Mouse (Mus musculus) MEL (cell line): ENCODE data around the gene Akt1.

Experiments used
- CTCF ChIP-seq, 3 experiments: IDR thresholded peaks in 2 of 3; conservative IDR thresholded peaks in 1 of 3; 2 replicates each; pipeline ENCODE4 v1.5.1; 2011 to 2012; ENCODE audit warnings: low read length in 3 of 3, low read depth in 2 of 3, mild to moderate bottlenecking in 2 of 3, improper control_type of control experiment in 1 of 3, inconsistent platforms in 1 of 3, mixed read lengths in 1 of 3, moderate library complexity in 1 of 3; ENCODE audit not compliant: control insufficient read depth in 1 of 3, insufficient read depth in 1 of 3, poor library complexity in 1 of 3, severe bottlenecking in 1 of 3
- E2F4 ChIP-seq: IDR thresholded peaks from 2 replicates; pipeline ENCODE4 v1.6.1; 2011; ENCODE audit warnings: low read depth, low read length, improper control_type of control experiment, borderline replicate concordance
- EP300 ChIP-seq, 2 experiments: IDR thresholded peaks; 2 replicates each; pipeline ENCODE4 v1.6.1; 2011; ENCODE audit warnings: improper control_type of control experiment in 2 of 2, low read length in 2 of 2, low read depth in 1 of 2, mild to moderate bottlenecking in 1 of 2
- GATA1 ChIP-seq: IDR thresholded peaks from 2 replicates; pipeline ENCODE4 v1.6.1; 2011; ENCODE audit warnings: low read depth, low read length, improper control_type of control experiment
- MAFK ChIP-seq: IDR thresholded peaks from 2 replicates; pipeline ENCODE4 v1.6.1; 2011; ENCODE audit warnings: low read depth, mild to moderate bottlenecking, low read length, improper control_type of control experiment, borderline replicate concordance
- MAX ChIP-seq: IDR thresholded peaks from 2 replicates; pipeline ENCODE4 v1.6.1; 2011; ENCODE audit warnings: low read length, improper control_type of control experiment
- POLR2A ChIP-seq, 2 experiments: IDR thresholded peaks; 2 replicates each; pipeline ENCODE4 v1.6.1; 2011 to 2012; ENCODE audit warnings: low read length in 2 of 2, mild to moderate bottlenecking in 2 of 2, control low read depth in 1 of 2, improper control_type of control experiment in 1 of 2, low read depth in 1 of 2, moderate library complexity in 1 of 2; ENCODE audit not compliant: control insufficient read depth in 1 of 2, insufficient read depth in 1 of 2, poor library complexity in 1 of 2
- SIN3A ChIP-seq: IDR thresholded peaks from 2 replicates; pipeline ENCODE4 v1.6.1; 2012; ENCODE audit warnings: low read length, improper control_type of control experiment, inconsistent platforms
- ZNF384 ChIP-seq: IDR thresholded peaks from 2 replicates; pipeline ENCODE4 v1.6.1; 2012; ENCODE audit warnings: low read depth, mild to moderate bottlenecking, inconsistent platforms, low read length, improper control_type of control experiment

GRCm38 (mm10) chr12:112693185-112694126 is 18.8 kb upstream of the Akt1 start:
- TF ChIP-seq SIN3A = no peak
- TF ChIP-seq POLR2A (IDR thresholded peaks at IDR 0.05; ENCODE audit: control insufficient read depth in 1 of 2, insufficient read depth in 1 of 2, low read depth in 1 of 2, low read length in 2 of 2, poor library complexity in 1 of 2) = peak in 1 of 2 experiments; percentile 100; a peak in 2 of 4 replicates
- no peak for TF ChIP-seq MAFK
- no peak for TF ChIP-seq CTCF (IDR thresholded peaks at IDR 0.05 in 2 of 3, conservative IDR thresholded peaks at IDR 0.05 in 1 of 3; ENCODE audit: control insufficient read depth in 1 of 3, insufficient read depth in 1 of 3, low read depth in 2 of 3, low read length in 3 of 3, poor library complexity in 1 of 3, severe bottlenecking in 1 of 3)
- peak; percentile 23; the same call in 1 of the 2 replicates for TF ChIP-seq GATA1
- no peak for TF ChIP-seq MAX
- no peak for TF ChIP-seq EP300 (IDR thresholded peaks at IDR 0.05; ENCODE audit: low read depth in 1 of 2, low read length in 2 of 2)
- TF ChIP-seq E2F4 = no peak
- TF ChIP-seq ZNF384 = no peak
